Mouse (Mus musculus): Measurements from ENCODE around the gene Guca2b. TPM values are rescaled to one million over a fixed set of nuclear protein-coding genes. Genes with fewer than 3 reads are reported as not detected.
"Not testable (repeated sequence)": the region's sequence is repeated elsewhere in the genome, so short reads cannot be mapped to it uniquely, and the experiment has no call there.

Gene Guca2b
- total RNA-seq, 1 experiment from 2014 or later = not detected

DNA sequence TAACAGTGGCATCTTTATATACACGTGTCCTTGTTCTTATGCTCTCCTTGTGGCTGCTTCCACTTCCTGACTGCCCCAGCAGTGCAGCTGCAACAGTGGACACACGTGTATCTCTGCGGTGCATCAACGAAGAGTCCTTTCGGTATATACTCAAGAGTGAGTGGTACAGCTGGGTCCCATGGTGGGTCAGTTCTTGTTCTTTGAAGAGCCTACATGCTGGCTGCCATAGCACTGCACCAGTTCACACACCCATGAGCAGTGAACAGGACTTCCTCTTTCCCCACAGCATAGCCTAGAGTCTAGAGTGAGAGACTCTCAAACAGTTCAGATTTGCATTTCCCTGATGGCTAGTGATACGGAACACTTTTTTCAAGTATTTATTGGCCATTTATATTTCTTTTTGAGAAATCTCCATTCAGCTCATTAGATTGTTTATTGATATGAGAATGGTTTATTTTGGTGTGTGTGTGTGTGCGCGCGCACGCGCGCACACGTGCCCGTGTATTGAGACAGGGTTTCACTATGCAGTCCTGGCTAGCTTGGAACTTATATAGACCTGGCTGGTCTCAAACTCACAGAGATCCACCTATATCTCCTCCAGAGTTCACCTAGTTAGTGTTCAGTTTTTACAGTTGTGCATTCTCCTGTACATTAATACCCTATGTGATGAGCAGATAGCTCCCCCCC lies 4.8 kb upstream of the Guca2b start:
- peak; percentile 59 to 70; a peak in 3 of 4 replicates for ATAC-seq (replicated peaks in 1 of 2; ENCODE audit: insufficient read depth in 1 of 2, low FRiP score in 2 of 2, low TSS enrichment in 1 of 2, low read depth in 1 of 2, poor library complexity in 2 of 2, severe bottlenecking in 2 of 2)

DNA sequence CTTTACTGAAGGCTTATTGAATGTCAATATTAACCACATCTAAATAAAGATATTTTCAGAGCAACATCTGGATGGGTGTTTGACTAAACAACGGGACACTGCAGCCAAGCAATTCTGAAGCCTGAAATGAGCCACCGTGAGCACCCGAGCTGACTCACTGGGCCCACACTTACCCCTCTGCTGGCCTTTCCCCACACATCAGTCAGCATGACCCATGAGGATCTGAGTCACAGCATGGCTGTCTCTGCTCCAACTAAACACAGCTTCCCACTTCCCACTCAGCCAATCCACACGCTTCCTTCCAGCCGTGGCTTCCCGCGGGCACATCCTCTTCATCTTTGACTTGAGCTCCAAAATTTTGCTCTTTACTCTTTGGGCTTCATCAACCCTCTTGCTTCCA lies 4.2 kb upstream of the Guca2b start:
- ATAC-seq (replicated peaks in 1 of 2; ENCODE audit: insufficient read depth in 1 of 2, low FRiP score in 2 of 2, low TSS enrichment in 1 of 2, low read depth in 1 of 2, poor library complexity in 2 of 2, severe bottlenecking in 2 of 2) = 0 out of 4 replicates have a peak, but pooled peaks of 1 of the 2 experiments have one; percentile 19

DNA sequence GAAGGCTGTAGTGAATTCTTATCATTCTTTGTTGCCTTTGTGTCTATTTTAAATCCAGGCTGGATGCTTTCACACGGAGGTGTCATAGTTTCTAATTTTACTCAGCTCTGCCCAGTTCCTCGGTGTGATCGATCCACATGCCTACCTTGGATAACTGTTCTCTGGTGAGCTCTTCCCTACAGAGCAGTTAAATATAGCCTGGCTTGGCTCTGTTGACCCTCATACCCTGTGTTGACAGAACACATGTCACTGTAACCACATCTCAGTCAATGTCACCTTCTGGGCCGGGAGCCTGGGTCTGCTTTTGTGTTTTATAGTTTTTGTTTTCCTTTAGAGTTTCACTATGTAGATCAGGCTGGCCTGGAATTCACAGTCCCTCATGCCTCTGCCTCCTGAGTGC lies 3.4 kb upstream of the Guca2b start:
- no peak for ATAC-seq (replicated peaks in 1 of 2; ENCODE audit: insufficient read depth in 1 of 2, low FRiP score in 2 of 2, low TSS enrichment in 1 of 2, low read depth in 1 of 2, poor library complexity in 2 of 2, severe bottlenecking in 2 of 2)

DNA sequence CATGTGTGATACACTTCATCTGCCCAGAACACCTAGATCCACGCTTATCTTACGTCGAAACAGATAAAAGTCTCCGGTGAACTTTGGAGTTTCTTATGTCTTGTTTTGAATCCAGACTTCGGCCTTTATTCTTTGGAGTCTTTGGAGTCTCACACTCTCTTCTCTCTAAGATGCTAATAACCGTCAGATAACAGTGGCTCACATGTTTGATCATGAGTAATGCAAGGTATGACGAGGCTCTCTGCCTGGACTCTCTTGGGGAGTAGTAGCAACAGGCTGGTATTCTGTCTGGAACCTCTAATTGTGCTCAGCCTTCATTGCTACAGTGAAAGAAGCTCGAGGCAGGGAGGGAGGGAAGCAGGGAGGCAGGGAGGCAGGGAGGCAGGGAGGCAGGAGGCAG lies 1.3 kb upstream of the Guca2b start:
- ATAC-seq (replicated peaks in 1 of 2; ENCODE audit: insufficient read depth in 1 of 2, low FRiP score in 2 of 2, low TSS enrichment in 1 of 2, low read depth in 1 of 2, poor library complexity in 2 of 2, severe bottlenecking in 2 of 2) = no peak

DNA sequence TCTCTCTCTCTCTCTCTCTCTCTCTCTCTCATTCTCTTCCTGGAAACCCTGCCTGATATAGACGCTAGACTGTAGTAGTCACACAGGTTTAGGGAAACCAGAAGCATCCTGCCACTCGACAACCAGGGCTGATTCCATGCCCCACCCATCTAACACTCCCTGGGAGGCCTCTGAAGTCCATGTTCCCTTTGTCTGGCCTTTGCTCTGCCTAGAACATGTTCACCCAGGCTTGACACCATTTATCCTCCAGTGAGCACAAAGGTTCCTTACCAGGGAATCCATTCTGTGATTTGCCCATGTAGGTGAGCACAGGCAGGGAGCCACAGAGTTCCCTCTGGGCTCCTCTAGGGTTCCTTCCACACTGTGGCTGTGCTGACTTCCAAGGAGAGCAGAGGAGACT lies 508 bp downstream of the Guca2b start:
- no peak for ATAC-seq (replicated peaks in 1 of 2; ENCODE audit: insufficient read depth in 1 of 2, low FRiP score in 2 of 2, low TSS enrichment in 1 of 2, low read depth in 1 of 2, poor library complexity in 2 of 2, severe bottlenecking in 2 of 2)

DNA sequence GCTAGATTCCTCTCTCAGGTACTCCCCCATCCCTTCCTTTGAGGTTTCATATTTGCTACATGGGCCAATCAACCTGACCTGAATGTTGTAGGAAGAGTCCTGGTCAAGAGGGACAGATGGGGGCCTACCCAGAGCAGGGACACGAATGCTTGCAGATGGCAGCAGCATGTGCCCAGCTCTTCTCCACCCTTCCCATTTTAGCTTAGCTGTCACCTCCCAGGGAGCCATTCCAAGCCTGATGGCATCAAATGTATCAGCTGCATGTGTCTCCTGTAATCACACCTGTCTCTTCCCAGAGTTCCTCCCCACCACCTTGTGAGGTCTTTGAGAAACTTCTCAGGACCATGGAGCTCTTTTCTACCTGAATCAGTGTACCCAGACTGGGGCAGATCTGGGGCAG lies 1.7 kb downstream of the Guca2b start:
- no peak for ATAC-seq (replicated peaks in 1 of 2; ENCODE audit: insufficient read depth in 1 of 2, low FRiP score in 2 of 2, low TSS enrichment in 1 of 2, low read depth in 1 of 2, poor library complexity in 2 of 2, severe bottlenecking in 2 of 2)

DNA sequence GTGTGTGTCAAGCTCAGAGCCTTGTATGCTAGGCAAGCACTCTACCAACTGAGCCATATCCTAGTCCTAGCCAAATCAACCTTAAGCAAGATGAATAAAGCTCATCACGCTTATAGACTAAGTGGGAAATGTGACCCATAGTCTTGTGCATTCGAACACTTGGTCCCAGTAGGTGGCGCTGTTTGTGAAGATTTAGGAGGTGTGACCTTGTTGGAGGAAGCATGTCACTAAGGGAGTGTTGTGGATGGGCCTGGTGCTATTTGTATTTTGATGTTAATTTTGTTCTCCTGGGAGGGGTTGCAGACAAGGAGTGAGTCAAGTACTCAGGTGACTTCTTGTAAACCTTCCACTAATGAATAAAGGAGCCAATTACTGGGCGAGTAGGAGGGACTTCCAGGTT lies 16.1 kb downstream of the Guca2b start:
- no peak for ATAC-seq (replicated peaks in 1 of 2; ENCODE audit: insufficient read depth in 1 of 2, low FRiP score in 2 of 2, low TSS enrichment in 1 of 2, low read depth in 1 of 2, poor library complexity in 2 of 2, severe bottlenecking in 2 of 2)

DNA sequence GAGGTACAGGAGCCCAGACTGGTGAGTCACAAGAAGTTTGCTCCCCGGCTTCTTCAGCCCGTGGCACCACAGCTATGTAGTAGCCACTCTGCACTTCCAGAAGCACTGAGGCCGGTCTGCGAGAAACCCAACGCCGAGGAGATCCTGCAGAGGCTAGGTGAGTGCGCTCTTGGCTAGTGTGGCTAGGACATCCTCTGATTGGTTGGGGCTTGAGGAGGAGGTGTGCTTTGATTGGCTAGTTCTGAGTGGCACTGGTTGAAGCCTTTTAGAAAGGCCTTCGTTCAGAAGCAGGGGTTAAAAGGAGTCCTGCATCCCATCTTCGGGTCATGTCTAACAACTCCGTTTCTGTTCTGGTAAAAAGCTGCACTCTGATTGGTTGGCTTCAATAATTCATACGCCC lies 20.1 kb downstream of the Guca2b start:
- no peak for ATAC-seq (replicated peaks in 1 of 2; ENCODE audit: insufficient read depth in 1 of 2, low FRiP score in 2 of 2, low TSS enrichment in 1 of 2, low read depth in 1 of 2, poor library complexity in 2 of 2, severe bottlenecking in 2 of 2)

DNA sequence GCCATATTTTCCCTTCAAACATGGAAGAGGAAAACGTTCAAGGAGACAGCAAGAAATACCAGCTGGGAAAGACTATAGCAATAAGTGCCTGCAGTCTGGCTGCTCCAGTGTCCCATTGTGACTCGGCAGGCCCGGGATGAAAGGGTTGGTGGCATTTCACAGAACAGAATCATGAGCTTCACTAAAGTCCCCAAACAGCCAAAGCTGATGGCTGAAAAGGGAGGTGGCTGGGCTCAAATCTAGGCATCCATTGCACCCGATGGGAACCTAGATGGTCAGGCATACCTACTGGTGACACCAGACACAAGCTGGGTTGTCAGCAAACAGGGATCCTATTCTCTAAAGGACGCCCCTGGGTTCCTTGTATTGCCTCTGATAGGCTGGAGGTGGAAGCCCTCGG lies 20.8 kb downstream of the Guca2b start:
- no peak for ATAC-seq (replicated peaks in 1 of 2; ENCODE audit: insufficient read depth in 1 of 2, low FRiP score in 2 of 2, low TSS enrichment in 1 of 2, low read depth in 1 of 2, poor library complexity in 2 of 2, severe bottlenecking in 2 of 2)

DNA sequence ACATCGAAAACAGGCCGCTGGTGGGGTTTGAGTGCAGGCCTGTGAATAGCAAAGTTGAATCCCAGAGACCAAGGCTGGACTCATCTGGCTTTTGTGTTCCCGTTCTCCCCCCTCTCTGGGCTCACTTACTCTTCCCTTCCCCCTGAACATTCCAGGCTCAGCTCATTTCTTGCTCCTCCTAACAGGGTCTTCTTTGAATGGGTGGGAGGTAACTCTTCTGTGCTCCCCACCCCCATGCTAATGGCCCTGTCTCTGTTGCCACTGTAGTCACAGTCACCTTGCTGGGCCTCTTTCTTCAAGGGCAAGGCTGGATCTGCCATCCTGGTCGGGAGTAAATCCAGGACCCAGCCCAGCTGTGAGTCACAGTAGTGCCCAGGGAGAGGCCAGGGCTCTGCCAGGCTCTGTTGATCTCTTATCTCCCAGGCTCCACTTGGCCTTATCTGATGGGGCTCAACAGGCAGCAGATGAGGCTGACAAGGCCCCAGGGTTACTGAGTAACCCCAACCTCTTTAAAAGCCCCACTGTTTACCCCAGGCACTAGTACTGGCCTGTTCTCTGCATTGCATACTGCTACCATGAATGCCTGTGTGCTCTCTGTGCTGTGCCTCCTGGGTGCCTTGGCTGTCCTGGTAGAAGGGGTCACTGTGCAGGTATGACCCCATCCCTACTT lies 21.4 kb downstream of the Guca2b start, which contains the start of gene Guca2a:
Gene Guca2a (plus strand): TSS at position 529 of the 670 bp plus-strand sequence.
- no peak for ATAC-seq (replicated peaks in 1 of 2; ENCODE audit: insufficient read depth in 1 of 2, low FRiP score in 2 of 2, low TSS enrichment in 1 of 2, low read depth in 1 of 2, poor library complexity in 2 of 2, severe bottlenecking in 2 of 2)

DNA sequence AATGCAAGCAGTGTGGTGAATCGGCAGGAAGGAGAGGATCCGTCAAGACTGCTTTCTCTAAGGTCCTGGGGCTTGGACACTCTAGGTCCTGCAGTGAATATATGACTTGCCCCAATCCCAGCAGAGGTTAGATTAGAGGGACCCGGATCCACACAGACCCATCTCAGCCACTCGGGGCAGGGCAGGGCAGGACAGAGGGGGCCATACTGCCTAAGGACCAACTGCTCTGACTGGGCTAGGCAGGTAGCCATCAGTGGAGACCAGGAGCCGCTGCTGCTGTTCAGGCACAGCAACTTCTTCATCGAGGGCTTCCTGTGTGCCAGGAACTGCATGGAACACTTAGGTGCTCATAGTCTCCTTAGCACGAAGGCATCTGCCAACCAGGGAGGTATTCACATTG lies 22.0 kb downstream of the Guca2b start:
- ATAC-seq (replicated peaks in 1 of 2; ENCODE audit: insufficient read depth in 1 of 2, low FRiP score in 2 of 2, low TSS enrichment in 1 of 2, low read depth in 1 of 2, poor library complexity in 2 of 2, severe bottlenecking in 2 of 2) = no peak

DNA sequence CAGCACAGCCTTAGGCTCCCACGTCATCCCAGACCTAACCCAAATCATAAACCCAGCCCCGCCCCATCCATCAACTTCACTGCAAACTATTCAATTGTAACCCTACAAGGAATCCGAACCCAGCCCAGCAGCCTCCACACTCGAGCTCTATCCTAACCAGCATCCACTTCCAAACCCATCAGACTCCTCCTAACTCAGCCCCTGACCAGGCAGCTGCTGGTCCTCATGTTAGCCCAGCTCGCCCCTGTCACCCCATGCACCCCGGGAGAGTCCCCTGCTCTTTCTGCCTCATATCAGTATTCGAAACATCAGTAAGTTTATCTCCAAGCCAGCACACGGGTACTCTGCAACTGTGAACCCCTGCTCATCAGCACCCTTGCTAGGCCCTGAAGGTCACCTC lies 23.1 kb downstream of the Guca2b start:
- ATAC-seq (replicated peaks in 1 of 2; ENCODE audit: insufficient read depth in 1 of 2, low FRiP score in 2 of 2, low TSS enrichment in 1 of 2, low read depth in 1 of 2, poor library complexity in 2 of 2, severe bottlenecking in 2 of 2) = no peak

DNA sequence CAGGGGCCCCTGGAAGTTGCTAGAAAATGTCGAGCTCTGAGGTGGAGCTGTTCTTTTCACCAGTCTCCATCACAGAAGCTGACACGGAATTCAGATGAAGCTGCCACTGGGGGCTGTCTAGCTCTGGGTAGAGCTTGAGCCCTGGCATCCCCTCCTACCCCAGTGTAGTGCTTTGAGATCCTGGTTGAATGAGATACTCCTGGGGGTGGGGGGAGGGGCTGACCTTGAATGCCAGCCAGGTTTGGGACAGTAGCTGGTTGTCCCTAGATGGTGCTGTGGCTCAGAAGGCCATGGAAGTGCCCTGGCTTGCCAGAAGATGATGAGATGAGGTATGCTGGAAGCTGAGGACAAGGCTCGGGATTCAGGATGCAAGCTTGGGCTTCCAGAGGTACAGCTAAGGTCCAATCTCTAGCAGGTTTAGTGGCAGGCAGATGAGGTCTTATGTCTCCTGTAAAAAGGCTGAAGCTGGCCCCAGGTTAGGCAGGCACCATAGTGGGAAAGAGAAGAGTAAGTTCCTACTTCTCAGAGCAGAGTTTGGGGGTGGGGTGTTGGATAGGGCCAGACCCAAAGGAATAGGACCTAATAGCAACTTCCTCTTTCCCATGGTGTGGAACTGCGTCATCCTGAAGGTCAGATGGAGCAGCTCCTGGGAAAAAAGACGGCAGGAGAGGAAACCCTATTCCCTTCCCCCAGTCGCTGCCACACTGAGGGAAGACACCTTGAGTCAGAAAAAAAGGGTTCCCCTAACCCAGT lies 23.7 kb downstream of the Guca2b start:
- ATAC-seq (replicated peaks in 1 of 2; ENCODE audit: insufficient read depth in 1 of 2, low FRiP score in 2 of 2, low TSS enrichment in 1 of 2, low read depth in 1 of 2, poor library complexity in 2 of 2, severe bottlenecking in 2 of 2) = no peak

DNA sequence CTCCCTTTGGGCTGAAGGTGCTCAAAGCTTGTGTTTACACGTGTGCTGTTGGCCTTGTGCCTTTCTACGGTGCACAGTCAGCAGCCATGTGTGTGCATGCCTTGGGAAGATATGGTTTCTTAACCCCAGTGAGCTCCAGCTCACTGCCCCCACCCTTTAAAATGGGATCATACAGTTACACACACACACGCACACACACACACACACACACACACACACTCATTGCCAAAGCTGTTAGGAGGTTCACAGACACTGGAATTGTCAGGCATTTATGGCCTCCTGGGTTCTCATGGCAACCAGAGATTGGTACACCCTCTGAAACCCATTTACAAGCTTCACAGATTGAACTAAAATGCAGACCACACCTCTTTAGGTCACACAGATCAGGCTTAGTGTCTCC lies 24.8 kb downstream of the Guca2b start:
- no peak for ATAC-seq (replicated peaks in 1 of 2; ENCODE audit: insufficient read depth in 1 of 2, low FRiP score in 2 of 2, low TSS enrichment in 1 of 2, low read depth in 1 of 2, poor library complexity in 2 of 2, severe bottlenecking in 2 of 2)

DNA sequence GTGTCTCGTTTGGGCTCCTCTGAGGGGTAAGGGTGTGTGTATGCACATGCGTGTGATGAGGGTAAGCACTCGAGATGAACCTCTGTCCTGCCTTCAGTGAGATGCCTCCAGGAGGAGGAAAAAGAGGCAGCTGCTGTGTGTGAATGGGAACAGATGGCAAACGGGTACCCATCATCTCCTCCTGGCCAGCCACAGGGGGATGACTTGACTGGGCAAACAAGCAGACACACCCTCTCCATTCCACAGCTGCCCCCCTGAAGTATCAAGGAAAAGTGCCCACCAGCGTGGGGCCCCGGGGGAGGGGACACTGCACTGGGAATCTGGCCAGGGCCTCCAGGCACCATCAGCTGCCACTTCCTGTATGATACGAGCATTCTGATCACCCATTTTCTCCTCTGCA lies 25.4 kb downstream of the Guca2b start:
- ATAC-seq (replicated peaks in 1 of 2; ENCODE audit: insufficient read depth in 1 of 2, low FRiP score in 2 of 2, low TSS enrichment in 1 of 2, low read depth in 1 of 2, poor library complexity in 2 of 2, severe bottlenecking in 2 of 2) = no peak

DNA sequence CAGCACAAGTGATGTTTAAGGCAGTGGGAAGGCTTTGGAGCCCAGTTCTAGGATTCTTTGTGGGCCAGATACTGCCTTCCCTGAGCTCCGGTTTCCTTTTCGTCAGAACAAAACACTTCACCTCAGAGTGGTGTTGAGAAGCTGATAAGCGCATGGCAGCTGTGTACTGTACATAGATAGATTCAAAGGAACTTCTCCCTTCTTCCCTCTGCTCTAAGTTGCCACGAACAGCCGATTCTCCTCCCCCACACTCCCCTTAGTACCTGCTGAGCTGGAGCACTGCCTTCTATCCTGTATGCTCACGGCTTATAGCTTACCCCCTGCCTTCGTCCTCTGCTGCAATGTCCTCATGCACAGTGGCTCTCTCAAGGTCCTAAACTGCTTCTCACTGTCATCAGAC lies 26.0 kb downstream of the Guca2b start:
- no peak for ATAC-seq (replicated peaks in 1 of 2; ENCODE audit: insufficient read depth in 1 of 2, low FRiP score in 2 of 2, low TSS enrichment in 1 of 2, low read depth in 1 of 2, poor library complexity in 2 of 2, severe bottlenecking in 2 of 2)

DNA sequence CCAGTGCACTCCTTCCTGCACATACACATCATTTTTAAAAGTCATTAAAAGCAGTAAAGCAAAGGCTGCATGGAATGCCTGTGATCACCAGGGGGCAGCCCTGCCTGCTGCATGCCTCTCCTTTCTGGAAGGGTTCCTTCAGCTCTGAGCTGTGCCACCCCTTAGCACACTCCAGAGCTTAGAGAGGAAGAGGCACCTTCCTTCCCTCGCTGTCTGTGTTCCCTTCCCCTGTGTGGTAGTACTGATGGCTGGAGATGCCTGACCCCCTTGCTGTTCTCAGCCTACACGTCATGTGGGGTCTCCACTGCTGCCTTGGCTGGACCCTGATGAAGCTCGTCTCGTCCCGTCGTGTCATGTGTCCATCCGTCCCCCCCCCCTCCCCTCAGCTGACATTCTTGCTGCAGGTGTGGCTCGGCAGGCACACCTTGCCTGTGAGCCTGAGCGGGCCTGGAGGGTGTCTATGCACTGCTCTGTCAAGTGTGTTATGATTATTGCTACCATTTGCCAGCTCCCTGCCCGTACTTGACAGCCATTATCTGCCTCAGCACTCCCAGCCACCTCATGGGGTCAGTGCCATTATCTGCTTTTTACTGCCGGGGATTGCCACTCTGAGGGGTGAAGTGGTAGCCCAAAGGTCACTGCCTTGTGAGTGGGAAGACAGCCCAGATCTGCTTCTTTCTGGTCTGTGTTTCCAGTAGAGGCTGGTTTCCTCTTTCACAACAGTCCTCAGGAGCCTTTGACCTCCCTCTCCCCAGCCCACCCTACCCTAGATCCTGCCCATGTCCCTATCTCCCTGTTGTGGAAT lies 27.4 kb downstream of the Guca2b start:
- peak; percentile 70 to 84 for ATAC-seq (replicated peaks in 1 of 2; ENCODE audit: insufficient read depth in 1 of 2, low FRiP score in 2 of 2, low TSS enrichment in 1 of 2, low read depth in 1 of 2, poor library complexity in 2 of 2, severe bottlenecking in 2 of 2)

DNA sequence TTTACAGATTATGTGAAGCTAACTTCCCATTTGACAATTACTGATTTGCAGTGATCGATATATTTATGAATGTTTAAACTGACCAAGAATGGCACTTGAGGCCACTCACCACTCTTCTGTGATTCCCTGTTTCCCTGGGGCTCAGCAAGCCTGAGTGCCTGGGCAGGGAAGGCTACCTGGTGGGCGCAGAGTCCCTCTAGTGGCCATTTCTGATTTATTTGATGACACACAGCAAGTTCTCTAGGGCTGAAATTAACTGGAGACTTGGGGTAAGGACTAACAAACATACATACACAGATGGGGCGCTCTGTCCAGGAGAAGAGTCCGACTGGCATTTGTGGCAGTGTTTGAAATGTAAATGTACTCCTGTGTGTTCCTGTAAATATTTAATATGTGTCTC lies 30.4 kb downstream of the Guca2b start:
- ATAC-seq (replicated peaks in 1 of 2; ENCODE audit: insufficient read depth in 1 of 2, low FRiP score in 2 of 2, low TSS enrichment in 1 of 2, low read depth in 1 of 2, poor library complexity in 2 of 2, severe bottlenecking in 2 of 2) = not testable (repeated sequence)

Measured in hematopoietic stem cell, adult 5-6 weeks (primary cell).